Mouse (Mus musculus) kidney, postnatal 0 days (tissue): ENCODE data around the gene Rnasek. TPM values are rescaled to one million over a fixed set of nuclear protein-coding genes. Genes with fewer than 3 reads are reported as not detected.

Source experiments
- ATAC-seq: fragments of 200-750 bp; cut with Nextera tagmentation; replicated peaks from 2 replicates; pipeline ENCODE4 v1.8.0; 2017; ENCODE audit warnings: low read depth, moderate number of reproducible peaks, moderate TSS enrichment, moderate library complexity; ENCODE audit not compliant: low FRiP score
- DNase-seq: peaks from one replicate; pipeline ENCODE4 v3.0.0-alpha.2; 2016; ENCODE audit warnings: low spot score
- H3K27ac ChIP-seq: fragments of 300-500 bp; sonication (generic); 2 replicates; pipeline ENCODE4 v1.5.1; 2014; ENCODE audit warnings: mild to moderate bottlenecking
- H3K27me3 ChIP-seq: fragments of 300-500 bp; sonication (generic); 2 replicates; pipeline ENCODE4 v1.6.1; 2014; ENCODE audit warnings: low read length, mixed read lengths; ENCODE audit not compliant: insufficient read depth
- H3K36me3 ChIP-seq: fragments of 300-500 bp; sonication (generic); 2 replicates; pipeline ENCODE4 v1.6.1; 2014; ENCODE audit warnings: low read length, mixed read lengths; ENCODE audit not compliant: insufficient read depth
- H3K4me1 ChIP-seq: fragments of 300-500 bp; sonication (generic); replicated peaks from 2 replicates; pipeline ENCODE4 v1.6.1; 2014; ENCODE audit warnings: antibody characterized with exemption, low read length, mixed read lengths; ENCODE audit not compliant: insufficient read depth
- H3K4me2 ChIP-seq: fragments of 300-500 bp; sonication (generic); 2 replicates; pipeline ENCODE4 v1.6.1; 2014; ENCODE audit warnings: mild to moderate bottlenecking, low read length, moderate library complexity, mixed read lengths
- H3K4me3 ChIP-seq: fragments of 300-500 bp; sonication (generic); replicated peaks from 2 replicates; pipeline ENCODE4 v1.5.1; 2014; ENCODE audit warnings: low read depth, low read length
- H3K9ac ChIP-seq: fragments of 300-500 bp; sonication (generic); 2 replicates; pipeline ENCODE4 v1.6.1; 2014; ENCODE audit warnings: low read depth, low read length
- H3K9me3 ChIP-seq: fragments of 300-500 bp; sonication (generic); replicated peaks from 2 replicates; pipeline ENCODE4 v1.6.1; 2016; ENCODE audit warnings: low read length, inconsistent platforms, mixed read lengths
- CTCF ChIP-seq: IDR thresholded peaks from 2 replicates; pipeline ENCODE4 v1.5.1; 2016; ENCODE audit warnings: antibody characterized with exemption, low read depth, mild to moderate bottlenecking, moderate library complexity
- WGBS: fragments of 180-500 bp; shearing (Covaris S2); extraction: QIAGEN DNeasy Blood & Tissue Kit; methylation state at CpG from one replicate; pipeline ENCODE4 v1.1.7; 2014; 5-methylcytosine and 5-hydroxymethylcytosine counted together
- microRNA counts: library from miRNA; unstranded; fragments of <30 nt; microRNA quantifications from one replicate; lab custom pipeline; 2015
- microRNA-seq: library from miRNA; unstranded; fragments of <30 nt; microRNA quantifications from one replicate; pipeline ENCODE4, GENCODE M21; 2016
- polyA plus RNA-seq: library from polyadenylated mRNA; unstranded; fragments of >200 nt; fragmentation: Nextera tagmentation; extraction: Ambion mirVana; gene quantifications from 2 replicates; pipeline ENCODE4 v1.2.1, GENCODE M21; 2015

Rnasek gene
- polyA plus RNA-seq, 1 experiment from 2014 or later: 455 TPM

- Histone ChIP-seq H3K9ac (no peak overlapping the region), H3K27ac (no peak overlapping the region), H3K4me2 (no peak overlapping the region), H3K27me3 (no peaks in the 10 kb centered on the region), H3K9me3 (no peaks in the 10 kb centered on the region), H3K36me3 (no peaks in the 10 kb centered on the region), H3K4me3 (no peak overlapping the region), H3K4me1 (peaks cover 12% of the 10 kb centered on the region; the same call in 1 of the 2 replicates)
- DNase-seq (no peak), ATAC-seq (no peak)
- 90% methylated on average over 3 of the region's 3 CpGs for WGBS
- TF ChIP-seq CTCF: no peak
Observed at GRCm38 (mm10) chr11:70198332-70198731, 41.3 kb downstream of the Rnasek start.

GRCm38 (mm10) chr11:70193354-70194285 is 46.0 kb downstream of the Rnasek start:
- ATAC-seq (no peak), DNase-seq (no peak)
- TF ChIP-seq CTCF: no peak
- H3K36me3 ChIP-seq: no peaks in the 10 kb centered on the region
- H3K27me3 ChIP-seq: no peaks in the 10 kb centered on the region
- no peak overlapping the region for H3K9ac ChIP-seq
- no peak overlapping the region for H3K27ac ChIP-seq
- H3K4me2 ChIP-seq: no peak overlapping the region
- peaks cover 5% of the 10 kb centered on the region; the same call in 1 of the 2 replicates for H3K4me1 ChIP-seq
- no peak overlapping the region for H3K4me3 ChIP-seq
- WGBS: 30% methylated on average over 11 of the region's 11 CpGs
- no peaks in the 10 kb centered on the region for H3K9me3 ChIP-seq

GRCm38 (mm10) chr11:70192157-70192556 is 47.5 kb downstream of the Rnasek start:
- ATAC-seq (no peak), DNase-seq (no peak)
- Histone ChIP-seq H3K9ac (no peak overlapping the region), H3K27me3 (no peaks in the 10 kb centered on the region), H3K27ac (no peak overlapping the region), H3K9me3 (no peaks in the 10 kb centered on the region), H3K4me3 (no peak overlapping the region), H3K36me3 (no peaks in the 10 kb centered on the region), H3K4me2 (no peak overlapping the region), H3K4me1 (peaks cover 3% of the 10 kb centered on the region; the same call in 1 of the 2 replicates)
- 70% methylated on average over 4 of the region's 4 CpGs for WGBS
- TF ChIP-seq CTCF: no peak

GRCm38 (mm10) chr11:70191188-70191587 is 48.5 kb downstream of the Rnasek start:
- Histone ChIP-seq H3K36me3 (no peaks in the 10 kb centered on the region), H3K9ac (no peak overlapping the region), H3K27ac (no peak overlapping the region), H3K27me3 (no peaks in the 10 kb centered on the region), H3K4me3 (no peak overlapping the region), H3K9me3 (no peaks in the 10 kb centered on the region), H3K4me2 (no peak overlapping the region), H3K4me1 (peaks cover 3% of the 10 kb centered on the region; the same call in 1 of the 2 replicates)
- 73% methylated on average over 6 of the region's 6 CpGs for WGBS
- no peak for ATAC-seq
- DNase-seq: no peak
- TF ChIP-seq CTCF: no peak

GRCm38 (mm10) chr11:70189319-70190134 is 50.1 kb downstream of the Rnasek start:
- Histone ChIP-seq H3K4me2 (no peak overlapping the region), H3K9me3 (no peaks in the 10 kb centered on the region), H3K9ac (no peak overlapping the region), H3K27ac (no peak overlapping the region), H3K4me1 (peaks cover 3% of the 10 kb centered on the region; the same call in 1 of the 2 replicates), H3K36me3 (no peaks in the 10 kb centered on the region), H3K27me3 (no peaks in the 10 kb centered on the region), H3K4me3 (no peak overlapping the region)
- 72% methylated on average over 28 of the region's 28 CpGs for WGBS
- ATAC-seq (no peak), DNase-seq (no peak)
- no peak for TF ChIP-seq CTCF

MicroRNA genes within 50 kb of the gene (microRNA counts, 519-probe panel; counts per million panel counts)
- microRNA mmu-miR-195 (lab: Ali Mortazavi, UCI): 3,193 counts per million, percentile 70 among the panel's probes with 10 or more counts
- 1,466 counts per million, percentile 68 among the panel's probes with 10 or more counts for microRNA mmu-miR-497 (lab: Ali Mortazavi, UCI)

Small RNAs within 50 kb of the gene (microRNA-seq; reads per million reads assigned to microRNA genes)
- 2,401 reads per million, percentile 86 among the genes with 10 or more reads in this experiment for gene Mir195a
- gene Mir497: not detected
- not detected for gene Mir497b

Other genes with a start within 250 kb of the Rnasek start
- 626 TPM in 2 replicates for gene Gabarap, start 248.7 kb downstream of the Rnasek start, polyA plus RNA-seq
- gene Phf23, start 244.1 kb downstream of the Rnasek start, polyA plus RNA-seq: 61.9 and 62.6 TPM in 2 replicates
- gene Dvl2, start 239.2 kb downstream of the Rnasek start, polyA plus RNA-seq: 25.8 and 27.1 TPM in 2 replicates
- 178 and 197 TPM in 2 replicates for gene Acadvl, start 224.4 kb downstream of the Rnasek start, polyA plus RNA-seq
- 4.3 and 6.5 TPM in 2 replicates for gene Dlg4, start 222.9 kb downstream of the Rnasek start, polyA plus RNA-seq
- 2.5 and 2.9 TPM in 2 replicates for gene Asgr1, start 185.8 kb downstream of the Rnasek start, polyA plus RNA-seq
- 0.14 TPM in 1 of 2 replicates, not detected in the other for gene Asgr2, start 147.2 kb downstream of the Rnasek start, polyA plus RNA-seq
- 0.37 and 0.47 TPM in 2 replicates for gene Mgl2, start 109.5 kb downstream of the Rnasek start, polyA plus RNA-seq
- 0.99 and 1.4 TPM in 2 replicates for gene Clec10a, start 83.6 kb downstream of the Rnasek start, polyA plus RNA-seq
- gene Slc16a11, start 27.1 kb downstream of the Rnasek start, polyA plus RNA-seq: 11.2 and 12.6 TPM in 2 replicates
- gene Slc16a13, start 18.8 kb downstream of the Rnasek start, polyA plus RNA-seq: 20.6 and 21.4 TPM in 2 replicates
- gene Bcl6b, start 10.0 kb downstream of the Rnasek start, polyA plus RNA-seq: 22.0 TPM in 2 replicates
- gene 0610010K14Rik, start 1.9 kb downstream of the Rnasek start, polyA plus RNA-seq: 147 and 150 TPM in 2 replicates
- 15.6 and 15.9 TPM in 2 replicates for gene Gm21988, start within 50 bp of the Rnasek start, polyA plus RNA-seq
- 3.8 and 4.0 TPM in 2 replicates for gene Alox12, start 15.5 kb upstream of the Rnasek start, polyA plus RNA-seq
- 0.10 and 0.16 TPM in 2 replicates for gene Alox12e, start 82.8 kb upstream of the Rnasek start, polyA plus RNA-seq
- gene Alox15, start 112.2 kb upstream of the Rnasek start, polyA plus RNA-seq: 2.3 and 2.4 TPM in 2 replicates
- 18.8 and 20.2 TPM in 2 replicates for gene Pelp1, start 170.2 kb upstream of the Rnasek start, polyA plus RNA-seq
- gene Arrb2, start 192.8 kb upstream of the Rnasek start, polyA plus RNA-seq: 12.0 and 13.5 TPM in 2 replicates
- gene Med11, start 212.1 kb upstream of the Rnasek start, polyA plus RNA-seq: 33.5 and 38.3 TPM in 2 replicates
- 0.82 and 1.5 TPM in 2 replicates for gene Zmynd15, start 219.6 kb upstream of the Rnasek start, polyA plus RNA-seq
- gene Cxcl16, start 220.1 kb upstream of the Rnasek start, polyA plus RNA-seq: 16.7 and 17.6 TPM in 2 replicates